Mouse (Mus musculus) gastrocnemius, adult 18-20 months (tissue): ENCODE measurements at regions not wholly inside any gene's neighbourhood (a gene's known extent, or its start where the extent isn't known, plus 50 kb on each side); places are given as distances from the start of the nearest gene placed in this dataset.
"Not testable (repeated sequence)": the region's sequence is repeated elsewhere in the genome, so short reads cannot be mapped to it uniquely, and the experiment has no call there.

Experiments
- DNase-seq: peaks from one replicate; pipeline ENCODE4 v3.0.0; 2021; ENCODE audit warnings: low spot score

DNA sequence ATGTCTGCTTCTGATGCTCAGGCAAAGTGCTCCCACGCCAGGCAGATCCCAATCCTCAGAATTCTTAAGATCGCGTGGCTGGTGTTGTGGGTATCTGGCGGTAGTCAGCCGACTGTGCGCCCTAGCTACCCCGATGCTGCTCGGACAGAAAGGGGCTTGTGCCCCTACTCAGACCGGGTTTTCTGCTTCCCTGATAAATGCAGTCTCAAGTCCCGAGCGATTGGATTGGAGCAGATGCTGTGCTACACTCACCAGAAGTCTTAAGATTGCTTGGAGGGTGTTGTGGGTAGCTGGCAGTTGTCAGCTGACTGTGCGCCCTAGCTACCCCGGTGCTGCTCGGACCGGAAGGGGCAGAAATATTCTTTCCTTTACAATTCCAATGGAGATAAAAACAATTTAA lies 99.3 kb downstream of the Gm7489 start:
- DNase-seq, result not testable (repeated sequence)

- no peak for DNase-seq
Measured at GRCm38 (mm10) chr15:53989888-53990287, 105.2 kb downstream of the Gm7489 start.

- no peak for DNase-seq
Measured at GRCm38 (mm10) chr15:53995199-53995868, 110.6 kb downstream of the Gm7489 start.

DNA sequence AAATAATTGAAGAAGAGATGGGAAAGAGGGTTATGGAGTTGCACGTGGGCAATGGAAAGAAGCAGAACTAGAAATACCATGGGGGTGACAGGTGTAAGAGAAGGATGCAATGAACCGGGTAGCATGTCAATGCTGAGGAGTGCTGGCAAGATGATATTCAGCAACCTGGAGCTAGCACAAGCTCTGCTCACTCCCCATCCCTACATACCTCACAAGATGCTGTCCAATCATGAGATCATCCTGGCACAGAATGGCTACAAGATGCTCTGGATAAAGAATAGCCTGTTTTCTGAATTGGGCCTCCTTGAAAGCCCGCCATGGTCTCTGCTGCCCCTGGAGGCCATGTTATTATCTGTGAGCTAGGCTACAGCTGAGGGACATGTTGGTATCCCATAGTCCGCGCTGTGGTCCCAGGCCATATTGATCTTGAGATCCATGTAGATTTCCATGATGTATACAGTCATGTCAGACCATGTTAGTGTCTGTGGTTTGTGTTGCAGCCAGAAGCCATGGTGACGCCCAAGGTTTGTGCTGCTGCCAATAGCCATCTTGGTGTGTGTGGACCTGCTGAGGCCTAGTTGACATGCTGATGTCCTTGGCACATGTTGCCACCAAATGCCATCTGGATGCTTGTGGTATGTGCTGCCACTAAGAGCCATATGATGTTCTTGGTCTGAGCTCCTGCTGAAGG lies 114.0 kb downstream of the Gm7489 start:
- DNase-seq, result no peak

DNA sequence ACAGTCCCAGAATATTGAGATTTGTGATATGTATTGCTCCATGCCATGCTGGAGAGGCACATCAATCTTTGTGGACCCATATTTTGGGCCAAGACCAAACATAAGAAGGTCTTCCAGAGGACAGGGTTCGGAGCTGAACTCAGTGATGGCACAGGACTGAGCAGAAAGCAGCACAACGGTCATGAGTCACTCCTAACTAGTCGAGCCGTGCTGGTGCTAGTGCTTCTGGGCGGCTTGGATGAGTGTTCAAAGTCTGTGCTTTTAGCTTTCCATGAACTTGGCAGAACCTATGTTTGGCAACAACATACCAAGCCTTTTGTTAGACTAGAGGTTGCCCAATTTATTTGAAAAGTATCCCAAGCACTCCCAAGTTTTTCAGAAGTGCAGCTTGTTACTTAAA lies 149.1 kb downstream of the Gm7489 start:
- no peak for DNase-seq

- DNase-seq, result no peak
Measured at GRCm38 (mm10) chr15:54050711-54051110, 166.0 kb downstream of the Gm7489 start.

DNA sequence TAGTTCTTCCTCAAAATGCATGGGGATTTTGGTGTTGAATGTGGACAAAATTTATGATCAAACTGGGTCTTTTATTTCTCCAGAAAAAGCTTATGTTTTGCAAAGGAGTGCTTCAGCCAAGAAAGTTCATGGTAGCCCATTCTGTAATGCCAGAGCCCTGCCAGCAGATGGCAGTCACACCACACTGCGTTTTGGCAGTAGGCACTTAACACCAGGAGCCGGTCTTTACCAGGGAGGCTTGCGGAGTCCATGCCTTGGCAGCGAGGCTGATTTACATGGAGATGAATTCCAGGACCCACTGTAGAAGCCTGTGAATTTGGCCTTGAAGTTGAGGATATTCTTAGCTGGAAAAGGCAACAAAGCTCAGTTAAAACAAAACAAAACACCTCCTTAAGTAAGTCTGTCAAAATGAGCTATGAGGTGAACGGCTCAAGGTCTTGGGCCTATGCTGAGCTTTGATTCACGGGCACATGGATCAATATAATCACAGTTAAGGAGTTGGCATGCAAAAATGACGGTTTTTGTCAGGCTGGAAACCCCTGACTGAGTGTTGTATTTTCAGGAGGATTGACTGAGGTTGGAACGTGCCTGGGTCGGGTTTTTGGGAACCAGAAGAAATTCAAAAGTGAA lies 185.4 kb downstream of the Gm7489 start:
- DNase-seq, result peak; percentile 28

DNA sequence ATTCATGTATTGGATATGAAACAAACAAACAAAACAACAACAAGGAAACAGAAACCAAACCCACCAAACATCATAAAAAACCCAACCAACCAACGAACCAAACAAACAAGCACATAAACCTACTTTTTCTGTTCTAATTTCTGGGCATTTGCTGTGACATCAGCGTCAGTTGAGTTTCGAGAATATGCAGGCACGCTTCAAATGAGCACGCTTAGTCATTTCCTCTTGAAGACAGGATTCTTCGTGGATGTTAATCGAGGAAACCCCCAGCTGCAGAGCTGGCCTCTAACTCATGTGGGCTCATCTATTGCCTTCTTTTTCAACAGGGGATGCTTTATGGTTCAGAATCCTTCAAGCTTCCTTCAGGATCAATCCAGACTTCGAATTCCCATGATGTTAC lies 187.0 kb downstream of the Gm7489 start:
- DNase-seq, result no peak

GRCm38 (mm10) chr15:54091301-54091700 lies 206.6 kb downstream of the Gm7489 start:
- DNase-seq, result no peak

DNA sequence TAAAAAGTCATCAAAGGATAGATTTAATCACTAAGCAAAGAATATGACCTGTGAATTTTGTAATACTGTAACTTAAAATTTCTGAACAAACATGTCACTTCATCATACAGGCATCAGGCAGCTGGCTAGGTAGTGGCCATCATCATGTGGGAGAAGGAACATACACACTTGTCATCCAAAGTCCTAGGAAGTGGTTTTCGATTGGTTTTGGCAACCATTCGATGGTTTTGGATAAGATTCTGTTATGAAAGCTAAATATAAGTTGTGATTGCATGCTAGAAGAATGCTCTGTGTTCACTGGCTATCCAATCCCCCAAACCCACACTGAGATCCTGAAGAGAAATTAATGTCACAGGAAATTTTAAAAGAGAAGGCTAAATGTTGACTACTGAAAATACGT lies 207.7 kb downstream of the Gm7489 start:
- DNase-seq, result no peak

DNA sequence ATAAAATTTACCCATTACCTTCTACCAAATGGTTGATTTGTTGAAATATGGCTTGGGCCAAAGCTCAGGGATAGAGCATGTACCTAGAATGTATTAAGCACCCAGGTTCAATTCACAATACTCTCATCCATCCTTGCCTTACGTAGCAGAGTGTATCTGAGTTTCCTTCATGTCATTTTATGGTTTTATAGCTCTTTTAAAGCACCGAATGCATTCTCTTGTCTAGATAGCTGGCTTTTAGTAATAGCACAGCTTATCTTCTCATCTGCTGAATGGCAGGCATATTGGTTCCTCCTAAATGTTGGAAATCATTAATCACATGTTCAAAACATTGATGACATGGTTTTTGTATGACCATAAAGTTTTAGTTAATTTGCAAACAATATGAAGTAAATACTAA lies 212.8 kb downstream of the Gm7489 start:
- DNase-seq, result no peak

DNA sequence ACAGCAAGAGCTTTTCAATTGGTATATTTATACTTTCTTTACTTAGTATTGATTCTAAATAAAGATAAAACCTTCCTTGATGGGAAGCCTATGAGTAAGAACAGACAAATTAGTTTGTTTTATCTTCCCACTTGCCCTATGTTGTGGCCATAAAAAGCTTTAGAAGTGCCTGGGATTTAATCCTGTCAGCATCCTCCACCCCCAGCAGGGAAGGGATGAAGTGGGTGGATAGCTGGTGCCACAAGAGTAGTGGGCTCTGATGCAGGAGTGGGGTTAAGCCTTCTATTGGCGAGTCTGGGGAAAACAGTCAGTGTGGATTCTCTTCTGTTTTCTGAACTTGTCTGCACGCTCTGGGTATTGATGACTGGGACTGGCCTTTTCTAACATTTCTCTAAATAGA lies 227.7 kb downstream of the Gm7489 start:
- DNase-seq, result no peak

GRCm38 (mm10) chr15:54114096-54114512 lies 229.4 kb downstream of the Gm7489 start:
- DNase-seq, result no peak

- DNase-seq, result no peak
Measured at GRCm38 (mm10) chr15:54117967-54118538, 233.3 kb downstream of the Gm7489 start.

GRCm38 (mm10) chr15:54120456-54120855 lies 235.8 kb downstream of the Gm7489 start:
- DNase-seq, result no peak

- DNase-seq, result no peak
Measured at GRCm38 (mm10) chr15:54164350-54164749, 279.6 kb downstream of the Gm7489 start.

- no peak for DNase-seq
Measured at GRCm38 (mm10) chr15:54167842-54168361, 283.2 kb downstream of the Gm7489 start.

DNA sequence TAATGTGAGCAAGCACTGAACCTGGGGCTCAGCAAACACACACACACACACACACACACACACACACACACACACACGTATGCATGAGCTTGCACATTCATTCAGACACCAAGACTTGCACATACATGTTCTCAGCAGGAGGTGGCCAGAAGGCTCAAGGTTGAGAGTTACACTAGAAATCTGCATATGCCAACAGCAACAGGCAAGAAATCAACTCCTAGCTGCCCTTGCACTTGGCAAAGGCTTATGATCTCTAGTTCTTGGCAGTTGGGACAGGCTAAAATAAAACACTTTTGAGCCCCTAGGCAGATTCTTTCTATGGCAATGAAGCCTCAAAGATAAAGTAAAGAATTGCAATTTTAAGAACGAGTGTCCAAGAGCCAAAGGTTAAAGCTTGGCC lies 292.5 kb downstream of the Gm7489 start:
- no peak for DNase-seq

DNA sequence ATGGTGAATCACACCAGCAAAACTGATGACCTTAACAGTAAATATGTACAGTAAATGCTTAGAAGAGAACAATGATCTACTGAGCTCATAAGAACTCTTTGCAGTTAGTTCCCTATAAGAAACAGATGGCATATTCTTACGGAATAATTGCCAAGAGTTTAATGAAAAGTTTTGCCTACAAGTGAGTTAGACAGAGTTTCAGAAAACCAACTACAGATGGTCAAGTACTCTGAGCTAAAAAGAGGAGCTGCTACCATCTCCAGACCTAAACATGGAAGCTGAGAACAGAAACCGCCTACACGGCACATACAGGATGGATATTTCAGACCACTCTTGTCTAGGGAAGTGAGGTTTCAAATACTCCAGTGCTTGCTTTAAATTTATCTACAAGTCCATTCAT lies 293.1 kb downstream of the Gm7489 start:
- no peak for DNase-seq
